Mouse (Mus musculus): ENCODE results near the gene Pdcd1. TPM values are rescaled to one million over a fixed set of nuclear protein-coding genes. Genes with fewer than 3 reads are reported as not detected.

Pdcd1 gene
- total RNA-seq (2023) = not detected

DNA sequence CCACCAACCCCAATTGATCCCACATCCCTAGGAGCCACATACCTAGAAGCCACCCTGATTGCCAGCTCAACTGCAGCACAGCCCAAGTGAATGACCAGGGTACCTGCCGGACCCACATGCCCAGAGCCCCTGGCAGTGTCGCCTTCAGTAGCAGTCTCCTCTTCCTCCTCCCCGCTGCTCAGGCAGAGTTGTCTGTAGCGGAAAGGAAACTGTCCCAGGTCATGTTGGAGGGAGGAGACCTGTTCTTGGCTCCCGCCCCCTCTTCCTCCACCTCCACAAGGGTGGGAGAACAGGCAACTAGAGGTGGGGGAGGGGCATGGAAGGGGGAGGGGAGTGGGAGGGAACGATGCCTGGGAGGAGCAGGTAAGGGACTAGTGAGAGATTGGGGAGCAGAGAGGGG is at the start of gene Pdcd1:
Gene Pdcd1, minus strand, starts transcription at position 181 of the 400 bp plus-strand sequence.

DNA sequence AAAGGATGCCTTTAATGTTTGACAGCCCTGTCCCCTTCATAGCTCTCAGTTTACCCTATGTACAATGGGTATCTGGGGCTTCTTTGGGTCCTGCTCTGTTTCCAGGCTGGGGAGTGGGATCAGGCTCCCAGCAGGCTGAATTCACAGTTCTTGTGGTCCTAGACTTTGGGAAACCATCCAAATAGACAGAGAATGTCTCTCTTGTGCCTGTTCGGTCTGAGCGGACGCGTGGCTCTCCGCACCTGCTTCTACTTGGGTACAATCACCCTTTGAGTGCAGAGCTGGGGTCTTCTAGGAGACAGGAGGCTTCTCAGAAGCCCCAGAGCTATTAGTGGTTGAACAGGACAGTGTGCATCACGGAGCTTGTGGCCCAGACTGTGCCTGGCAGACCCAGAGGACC is 32.2 kb downstream of the Pdcd1 start, which contains the start of gene Neu4:
Gene Neu4, plus strand, starts transcription at position 301 of the 400 bp plus-strand sequence.

DNA sequence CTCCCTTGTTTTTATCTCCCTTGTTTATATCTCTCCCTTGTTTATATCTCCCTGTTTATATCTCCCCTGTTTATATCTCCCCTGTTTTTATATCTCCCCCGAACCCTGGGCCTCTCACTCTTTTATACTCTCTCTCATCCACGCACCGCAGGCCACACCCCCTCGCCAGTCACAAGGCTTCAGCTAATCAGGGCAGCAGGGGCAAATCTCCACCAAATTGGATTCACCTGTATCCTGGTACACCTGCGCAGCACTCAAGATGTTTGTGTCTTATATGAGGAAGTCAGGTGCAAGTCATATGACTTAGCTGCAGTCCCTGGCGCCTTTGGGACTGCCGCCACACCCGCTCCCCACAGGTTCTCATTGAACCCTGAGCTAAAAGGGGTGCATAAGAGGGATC is 62.1 kb downstream of the Pdcd1 start, which contains the start of gene Gal3st2c:
Gene Gal3st2c, plus strand, starts transcription at position 301 of the 400 bp plus-strand sequence.

Other genes starting within 250 kb of the Pdcd1 start
- 10 to 100 TPM; 33.6 to 40.1 TPM for gene Ing5, start 248.6 kb downstream of the Pdcd1 start, total RNA-seq (2023)
- 10 to 100 TPM; 40.0 to 49.1 TPM for gene D2hgdh, start 227.6 kb downstream of the Pdcd1 start, total RNA-seq (2023)
- gene Gal3st2, start 191.2 kb downstream of the Pdcd1 start, total RNA-seq (2023) = under 1 TPM in 1 of 2 experiments, not detected in 1; 0.24 TPM
- gene Gal3st2b, start 134.2 kb downstream of the Pdcd1 start, total RNA-seq (2023) = under 1 TPM; 0.52 to 0.71 TPM
- under 1 TPM; 0.06 to 0.12 TPM for gene Gal3st2c, start 62.0 kb downstream of the Pdcd1 start, total RNA-seq (2023)
- not detected for gene Neu4, start 32.1 kb downstream of the Pdcd1 start, total RNA-seq (2023)

Data from B cell, adult 67 days (primary cell).